Comparison of ENCODE assay signal across 9 mouse cellular contexts in the genomic region with DNA sequence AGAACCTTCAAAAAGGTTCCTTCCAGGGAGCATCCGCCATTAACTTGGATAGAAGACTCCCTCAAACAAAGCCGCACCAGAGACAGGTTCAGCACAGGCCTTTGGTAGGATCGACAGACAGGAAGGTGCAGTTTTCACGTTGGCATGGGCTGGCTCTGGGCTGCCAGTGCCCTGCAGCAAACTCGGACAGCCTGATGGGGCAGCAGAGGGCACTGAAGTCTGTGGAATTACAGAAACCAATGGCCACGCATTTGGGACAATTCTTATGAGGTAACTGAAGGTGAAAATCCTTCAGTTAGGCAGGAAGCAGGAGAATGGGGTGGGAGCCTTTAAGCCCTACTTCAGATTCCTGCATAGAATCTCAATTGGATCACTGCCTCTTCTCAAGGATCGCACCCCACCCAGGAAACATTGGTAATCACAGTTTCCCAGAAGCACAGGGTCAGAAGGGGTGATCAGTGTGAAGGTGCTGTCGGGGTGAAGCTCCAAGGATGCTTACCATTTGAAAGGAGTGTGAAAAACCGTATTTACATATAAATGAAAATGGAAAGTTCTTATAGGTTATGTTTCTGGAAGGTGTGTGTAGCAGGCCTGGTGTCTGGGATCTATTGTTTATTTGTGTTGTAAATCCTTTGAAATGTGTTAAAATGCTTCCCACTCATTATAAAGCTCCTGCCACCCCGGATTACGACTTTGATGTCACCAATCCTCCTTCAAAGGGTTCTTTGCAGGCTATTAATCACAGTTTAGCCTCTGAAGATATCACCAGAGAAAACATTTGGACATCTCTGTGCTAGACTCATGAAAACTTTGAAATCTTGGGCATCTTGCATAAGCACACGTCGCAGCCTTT.
DNase-seq lines count a peak whose midpoint lies in the region; ATAC-seq and TF ChIP-seq lines count a peak whose summit lies in the region.
"Had no signal": no experiment of that assay in that cellular context is flagged by ENCODE, and none has a peak within 500 bp of the region (broad histone marks: within the 10 kb centered on the region; RNA-seq: fewer than 3 reads in every experiment).

No protein-coding gene starts in this region.

- H3K4me3 ChIP-seq in forebrain, postnatal 0 days (ENCODE audit: low read depth, low read length), result no peak overlapping the region
- no peak overlapping the region for H3K4me3 ChIP-seq in forebrain, embryonic 10.5 days
- H3K4me3 ChIP-seq in midbrain, embryonic 13.5 days (replicated peaks), result no peak overlapping the region
- H3K4me3 ChIP-seq: lung, embryonic 15.5 days had no signal

- no peak overlapping the region for H3K27ac ChIP-seq in forebrain, postnatal 0 days (ENCODE audit: low read depth, low read length)
- no peak overlapping the region for H3K27ac ChIP-seq in forebrain, embryonic 10.5 days
- no peak overlapping the region; the same call in 1 of the 2 replicates for H3K27ac ChIP-seq in midbrain, embryonic 13.5 days
- H3K27ac ChIP-seq: lung, embryonic 15.5 days had no signal

- no peaks in the 10 kb centered on the region for H3K9me3 ChIP-seq in forebrain, postnatal 0 days (ENCODE audit: low read length)
- H3K9me3 ChIP-seq in forebrain, embryonic 10.5 days, result no peaks in the 10 kb centered on the region
- no peaks in the 10 kb centered on the region for H3K9me3 ChIP-seq in midbrain, embryonic 13.5 days
- H3K9me3 ChIP-seq: lung, embryonic 15.5 days had no signal

- no peak overlapping the region for H3K4me2 ChIP-seq in forebrain, postnatal 0 days (ENCODE audit: low read depth)
- H3K4me2 ChIP-seq in midbrain, embryonic 13.5 days (replicated peaks), result no peak overlapping the region
- H3K4me2 ChIP-seq: lung, embryonic 15.5 days had no signal

- no peak for DNase-seq in forebrain, postnatal 0 days
- DNase-seq in forebrain, embryonic 10.5 days (ENCODE audit: extremely low spot score, low spot score), result no peak
- DNase-seq in ovary, postnatal 36 days (ENCODE audit: low spot score), result peak; percentile 37
- DNase-seq in ovary, postnatal 14 days (ENCODE audit: low spot score), result no peak
- peak; percentile 39 for DNase-seq in embryo, embryonic 11 days
- no peak for DNase-seq in left cerebral cortex, adult 9 months (ENCODE audit: low spot score in 2 of 2)
- DNase-seq in left cerebral cortex, postnatal 36 days (ENCODE audit: low spot score in 2 of 2), result no peak

- 25% methylated on average over 13 of the region's 13 CpGs for WGBS in forebrain, postnatal 0 days
- 39% methylated on average over 13 of the region's 13 CpGs for WGBS in forebrain, embryonic 10.5 days
- WGBS in midbrain, embryonic 13.5 days, result 26% methylated on average over 13 of the region's 13 CpGs

- peak; percentile 38; the same call in 1 of the 2 replicates for ATAC-seq in forebrain, postnatal 0 days
- peak; percentile 58 for ATAC-seq in midbrain, embryonic 13.5 days

- intact Hi-C loops in left cerebral cortex, postnatal 36 days (cut with DNase I), result no loop called here

- no peaks in the 10 kb centered on the region for H3K4me1 ChIP-seq in forebrain, postnatal 0 days (ENCODE audit: insufficient read depth)
- H3K4me1 ChIP-seq in forebrain, embryonic 10.5 days, result peaks cover 11% of the 10 kb centered on the region
- H3K4me1 ChIP-seq in midbrain, embryonic 13.5 days (replicated peaks), result peaks cover 4% of the 10 kb centered on the region

- H3K36me3 ChIP-seq in forebrain, postnatal 0 days (ENCODE audit: insufficient read depth), result no peaks in the 10 kb centered on the region
- no peaks in the 10 kb centered on the region for H3K36me3 ChIP-seq in forebrain, embryonic 10.5 days (replicated peaks)
- H3K36me3 ChIP-seq in midbrain, embryonic 13.5 days, result no peaks in the 10 kb centered on the region
- H3K36me3 ChIP-seq: lung, embryonic 15.5 days had no signal

- H3K9ac ChIP-seq in forebrain, postnatal 0 days, result no peak overlapping the region
- H3K9ac ChIP-seq in midbrain, embryonic 13.5 days (replicated peaks), result no peak overlapping the region
- H3K9ac ChIP-seq: lung, embryonic 15.5 days had no signal

- TF ChIP-seq CTCF in forebrain, postnatal 0 days (IDR thresholded peaks at IDR 0.05; ENCODE audit: low read depth), result peak; percentile 56

- H3K27me3 ChIP-seq in forebrain, postnatal 0 days (ENCODE audit: insufficient read depth, low read length), result no peaks in the 10 kb centered on the region
- H3K27me3 ChIP-seq in forebrain, embryonic 10.5 days (ENCODE audit: poor library complexity, severe bottlenecking), result peaks cover 7% of the 10 kb centered on the region; the same call in 1 of the 2 replicates
- no peaks in the 10 kb centered on the region for H3K27me3 ChIP-seq in midbrain, embryonic 13.5 days
- H3K27me3 ChIP-seq: lung, embryonic 15.5 days had no signal

Comparison
In these comparisons a context has a peak if more than half of its experiments do, and no peak if none do; other contexts are left out.
1. DNase-seq: peak in ovary, postnatal 36 days (single experiment) and embryo, embryonic 11 days (single experiment); none in forebrain, postnatal 0 days (single experiment), forebrain, embryonic 10.5 days (single experiment), ovary, postnatal 14 days (single experiment), left cerebral cortex, adult 9 months (0 of 2) and left cerebral cortex, postnatal 36 days (0 of 2).